Mouse (Mus musculus): ENCODE results near the gene Dnaja4.

GRCm38 (mm10) chr9:54668455-54668854 lies 30.2 kb upstream of the Dnaja4 start:
- no peak for TF ChIP-seq CTCF (conservative IDR thresholded peaks at IDR 0.05; ENCODE audit: low read length)
- TF ChIP-seq NANOG (IDR thresholded peaks at IDR 0.05; ENCODE audit: borderline replicate concordance, low read length), result no peak
- no peak for TF ChIP-seq POU5F1 (IDR thresholded peaks at IDR 0.05; ENCODE audit: borderline replicate concordance, low read length)
